21 mouse cellular contexts compared by ENCODE assay signal in the genomic region with DNA sequence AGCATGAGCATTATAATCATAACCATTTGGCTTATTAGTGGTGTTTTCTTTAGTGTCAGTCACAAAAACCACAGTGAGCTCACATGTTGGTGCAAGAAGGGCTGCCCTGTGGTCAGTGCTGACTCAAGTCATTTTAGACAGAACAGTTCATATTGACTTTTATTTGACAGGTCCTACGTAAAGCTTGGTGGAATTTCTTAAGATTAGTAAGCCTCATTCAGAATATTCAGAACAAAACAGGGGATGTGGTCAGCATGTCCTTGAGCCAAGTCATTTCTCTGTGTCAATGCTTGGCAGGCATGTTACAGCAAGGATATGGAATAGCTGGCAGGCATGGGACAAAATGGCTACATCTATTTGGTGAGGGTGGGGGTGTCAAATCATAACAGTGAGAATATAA. TPM values are rescaled to one million over a fixed set of nuclear protein-coding genes. Genes with fewer than 3 reads are reported as not detected.
DNase-seq lines count a peak whose midpoint lies in the region; ATAC-seq lines count a peak whose summit lies in the region.
"Had no signal": no experiment of that assay in that cellular context is flagged by ENCODE, and none has a peak within 500 bp of the region (broad histone marks: within the 10 kb centered on the region; RNA-seq: fewer than 3 reads in every experiment).

No protein-coding gene starts in this region.

- H3K4me1 ChIP-seq in forebrain, embryonic 12.5 days = no peaks in the 10 kb centered on the region
- H3K4me1 ChIP-seq: embryonic facial prominence, embryonic 10.5 days; forebrain, embryonic 10.5 days; forebrain, embryonic 15.5 days; heart, embryonic 15.5 days; intestine, embryonic 15.5 days had no signal

- no peak for ATAC-seq in forebrain, embryonic 12.5 days (ENCODE audit: low FRiP score)
- ATAC-seq: forebrain, embryonic 15.5 days; intestine, embryonic 15.5 days had no signal

- H3K27me3 ChIP-seq in forebrain, embryonic 12.5 days = no peaks in the 10 kb centered on the region
- H3K27me3 ChIP-seq: forebrain, embryonic 15.5 days; heart, embryonic 15.5 days; intestine, embryonic 15.5 days had no signal

- H3K27ac ChIP-seq in forebrain, embryonic 12.5 days = no peak overlapping the region
- H3K27ac ChIP-seq: embryonic facial prominence, embryonic 10.5 days; forebrain, embryonic 10.5 days; forebrain, embryonic 15.5 days; heart, embryonic 15.5 days; hindbrain, embryonic 14.5 days; intestine, embryonic 15.5 days had no signal

- H3K4me2 ChIP-seq in forebrain, embryonic 12.5 days = no peak overlapping the region
- H3K4me2 ChIP-seq: forebrain, embryonic 15.5 days; heart, embryonic 11.5 days; heart, embryonic 15.5 days; hindbrain, embryonic 14.5 days; intestine, embryonic 15.5 days had no signal

- WGBS in forebrain, embryonic 12.5 days = 88% methylated on average over 1 of the region's 1 CpGs

- H3K4me3 ChIP-seq in forebrain, embryonic 12.5 days (replicated peaks) = no peak overlapping the region
- H3K4me3 ChIP-seq: embryonic facial prominence, embryonic 10.5 days; forebrain, embryonic 10.5 days; forebrain, embryonic 15.5 days; heart, embryonic 15.5 days; intestine, embryonic 15.5 days had no signal

- no peaks in the 10 kb centered on the region for H3K9me3 ChIP-seq in forebrain, embryonic 12.5 days
- H3K9me3 ChIP-seq: embryonic facial prominence, embryonic 10.5 days; forebrain, embryonic 10.5 days; forebrain, embryonic 15.5 days; heart, embryonic 15.5 days; intestine, embryonic 15.5 days had no signal

- H3K36me3 ChIP-seq in forebrain, embryonic 12.5 days (replicated peaks) = no peaks in the 10 kb centered on the region
- H3K36me3 ChIP-seq: embryonic facial prominence, embryonic 10.5 days; forebrain, embryonic 10.5 days; forebrain, embryonic 15.5 days; heart, embryonic 15.5 days; intestine, embryonic 15.5 days had no signal

- DNase-seq in adrenal gland, adult 8-10 months = peak; percentile 49
- no peak for DNase-seq in adrenal gland, adult 18-20 months (ENCODE audit: low spot score in 2 of 2)
- peak; percentile 82 for DNase-seq in NIH3T3 (ENCODE audit: low read depth)
- peak; percentile 48 to 49 for DNase-seq in adrenal gland, postnatal 36 days
- no peak for DNase-seq in B cell, adult 2 months
- DNase-seq in thymus, postnatal 14 days = no peak
- DNase-seq: cerebellum, adult 18-20 months; cerebellum, adult 9-11 months; gastrocnemius, postnatal 10 days; heart, adult 18-20 months; heart, postnatal 14 days; kidney, adult 18-20 months had no signal

- no peak overlapping the region for H3K9ac ChIP-seq in forebrain, embryonic 12.5 days
- H3K9ac ChIP-seq: forebrain, embryonic 15.5 days; heart, embryonic 15.5 days; hindbrain, embryonic 14.5 days; intestine, embryonic 15.5 days had no signal

RNA-seq across cellular contexts. Expression of a gene that starts 33.9 kb away (rescaled TPM):
- 10 to 100 TPM; 43.2 to 69.3 (median 64.3) TPM for total RNA-seq in adrenal gland, adult 8-10 months (2022)
- total RNA-seq in adrenal gland, adult 18-20 months (2021) = 10 to 100 TPM; 46.2 to 60.4 TPM
- total RNA-seq in adrenal gland, postnatal 36 days (2021) = 10 to 100 TPM; 61.5 to 64.7 TPM
- polyA plus RNA-seq in forebrain, embryonic 12.5 days (2016; fragmentation: Nextera tagmentation; extraction: Ambion mirVana) = 31.3 and 34.5 TPM in 2 replicates

RNA-seq across cellular contexts. Expression of a gene that starts 37.7 kb away (rescaled TPM):
- 1 to 10 TPM; 4.6 to 8.5 (median 6.4) TPM for total RNA-seq in adrenal gland, adult 8-10 months (2022)
- total RNA-seq in adrenal gland, adult 18-20 months (2021) = 1 to 10 TPM; 4.4 to 8.0 TPM
- total RNA-seq in adrenal gland, postnatal 36 days (2021) = 1 to 10 TPM; 3.7 to 6.2 TPM
- 21.7 and 22.0 TPM in 2 replicates for polyA plus RNA-seq in forebrain, embryonic 12.5 days (2016; fragmentation: Nextera tagmentation; extraction: Ambion mirVana)
- total RNA-seq: hematopoietic stem cell, adult 5-6 weeks had no signal

Comparison
In these comparisons a context has a peak if more than half of its experiments do, and no peak if none do; other contexts are left out.
1. DNase-seq: peak in adrenal gland, adult 8-10 months (single experiment), NIH3T3 (single experiment) and adrenal gland, postnatal 36 days (2 of 2); none in adrenal gland, adult 18-20 months (0 of 2), B cell, adult 2 months (0 of 2) and thymus, postnatal 14 days (single experiment).